Mouse (Mus musculus) left cerebral cortex, adult 9 months (tissue): Measurements from ENCODE around the gene B230219D22Rik.
"Not testable (repeated sequence)": the region's sequence is repeated elsewhere in the genome, so short reads cannot be mapped to it uniquely, and the experiment has no call there.

Experiments
- DNase-seq, 2 experiments: peaks; one replicate each; pipeline ENCODE4 v3.0.0; 2022; ENCODE audit warnings: low spot score in 2 of 2

The B230219D22Rik gene

DNA sequence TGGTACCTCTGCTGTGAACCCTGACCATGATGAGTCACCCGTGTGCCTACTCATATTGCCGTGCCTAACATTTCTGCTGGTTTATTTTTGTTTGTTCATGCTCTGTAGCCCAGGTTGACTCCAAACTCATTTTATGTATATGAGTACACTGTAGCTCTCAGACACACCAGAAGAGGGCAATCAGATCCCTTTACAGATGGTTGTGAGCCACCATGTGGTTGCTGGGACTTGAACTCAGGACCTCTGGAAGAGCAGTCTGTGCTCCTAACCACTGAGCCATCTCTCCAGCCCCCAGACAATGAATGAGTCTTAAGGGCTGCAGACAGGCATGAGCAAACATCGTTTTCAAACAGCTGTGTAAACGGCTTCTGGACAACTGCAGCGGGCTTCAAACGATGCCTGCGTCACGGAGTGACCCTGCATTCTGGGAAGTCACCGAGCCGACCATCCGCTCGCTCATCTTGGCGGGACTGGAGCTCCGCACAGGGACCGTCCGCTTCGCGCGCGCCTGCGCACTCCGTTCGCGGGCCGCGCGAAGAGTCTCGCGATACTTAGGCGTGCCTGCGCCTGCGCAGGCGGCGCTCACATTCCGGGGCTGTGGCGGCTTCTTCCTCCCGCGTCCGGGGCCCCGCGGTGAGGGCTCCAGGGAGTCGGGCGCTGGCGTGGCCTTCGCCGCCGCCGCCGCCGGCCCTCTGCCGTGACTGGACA lies at the start of gene B230219D22Rik:
B230219D22Rik (plus strand) TSS at position 590 of the 708 bp plus-strand sequence.
- DNase-seq = peak; percentile 47 to 86

DNA sequence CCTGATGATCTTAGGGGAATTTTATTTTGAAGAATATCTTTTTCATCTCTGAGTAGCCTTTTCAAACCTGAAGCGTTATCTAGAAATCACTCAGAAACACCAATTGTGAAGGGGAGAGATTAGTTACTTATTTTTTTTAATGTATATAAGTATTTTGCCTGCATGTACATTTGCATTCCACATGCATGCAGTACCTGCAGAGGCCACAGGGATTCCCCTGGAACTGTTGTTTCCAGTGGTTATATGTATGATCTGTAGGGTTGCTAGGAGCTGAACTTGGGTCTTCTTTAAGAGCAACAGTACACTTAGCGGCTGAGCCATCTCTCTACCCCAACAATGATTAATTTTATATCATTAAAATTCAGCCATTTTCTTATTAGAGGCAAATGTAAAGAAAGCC lies 48.4 kb upstream of the B230219D22Rik start:
- DNase-seq = no peak

DNA sequence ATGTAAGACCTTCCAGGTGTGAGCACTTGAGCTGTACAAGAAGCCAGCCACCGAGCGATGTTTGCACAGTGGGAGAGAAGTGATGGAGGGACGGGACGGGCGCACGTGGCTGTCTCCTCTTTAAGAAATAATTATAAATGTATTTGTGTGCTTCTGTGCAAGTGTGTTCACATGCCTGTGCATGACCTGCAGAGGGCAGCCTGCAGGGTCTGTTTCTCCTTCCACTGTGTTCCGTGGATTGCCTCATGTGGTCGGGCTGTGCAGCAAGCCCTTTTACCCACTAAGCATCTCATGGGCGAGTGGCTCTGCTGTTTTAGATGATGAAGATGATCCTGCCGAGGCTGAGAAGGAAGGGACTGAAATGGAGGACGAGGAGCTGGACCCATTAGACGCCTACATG lies 42.8 kb upstream of the B230219D22Rik start:
- no peak for DNase-seq

DNA sequence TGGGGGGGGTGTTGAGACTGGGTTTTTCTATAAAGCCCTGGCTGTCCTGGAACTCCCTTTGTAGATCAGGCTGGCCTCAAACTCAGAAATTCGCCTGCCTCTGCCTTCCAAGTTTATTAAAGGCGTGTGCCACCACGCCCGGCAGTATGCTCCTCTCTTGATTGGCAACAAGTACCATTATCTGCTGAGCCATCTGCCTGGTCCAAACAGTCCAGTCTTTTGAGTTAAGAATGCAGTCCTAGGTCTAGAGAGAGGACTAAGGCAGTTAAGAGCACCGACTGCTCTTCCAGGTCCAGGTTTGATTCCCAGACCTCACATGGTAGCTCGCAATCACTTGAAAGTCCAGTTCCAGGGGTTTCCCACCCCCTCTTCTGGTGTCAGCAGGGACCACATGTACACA lies 41.9 kb upstream of the B230219D22Rik start:
- DNase-seq = no peak

DNA sequence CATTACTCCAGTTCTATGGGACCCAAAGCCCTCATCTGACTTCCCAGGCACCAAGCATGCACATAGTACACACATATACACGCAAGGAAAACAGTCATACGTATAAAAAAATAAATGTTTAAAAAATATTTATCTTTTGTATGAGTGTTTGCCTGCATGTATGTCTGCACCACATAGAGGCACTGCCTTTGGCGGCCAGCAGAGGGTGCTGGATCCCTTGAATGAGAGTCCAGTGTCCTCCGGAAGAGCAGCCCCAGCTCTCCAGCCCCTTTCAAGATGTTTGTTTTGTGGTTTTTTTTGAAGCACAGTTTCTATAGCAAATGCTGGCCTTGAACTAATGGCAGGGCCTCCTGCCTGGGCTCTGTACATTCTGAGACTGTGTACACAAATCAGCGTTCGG lies 24.4 kb upstream of the B230219D22Rik start:
- no peak for DNase-seq

DNA sequence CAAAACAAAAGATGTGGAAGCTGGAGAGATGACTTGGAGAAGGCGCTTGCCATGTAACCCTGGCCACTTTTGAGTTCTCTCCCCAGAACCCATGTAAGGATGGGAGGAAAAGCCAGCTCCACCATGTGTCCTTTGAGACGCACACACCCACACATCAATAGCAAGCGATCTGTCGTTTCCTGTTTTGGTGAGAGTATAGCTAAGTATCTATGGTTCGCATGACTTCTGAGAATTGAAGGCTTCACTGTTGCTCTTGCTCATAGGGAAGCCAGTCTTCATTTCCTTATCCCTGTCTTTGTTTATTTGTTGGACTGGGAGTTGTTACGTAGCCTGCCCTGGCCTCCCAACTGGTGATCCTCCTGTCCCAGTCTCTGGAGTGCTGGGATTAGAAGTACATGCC lies 20.2 kb upstream of the B230219D22Rik start:
- DNase-seq = no peak

DNA sequence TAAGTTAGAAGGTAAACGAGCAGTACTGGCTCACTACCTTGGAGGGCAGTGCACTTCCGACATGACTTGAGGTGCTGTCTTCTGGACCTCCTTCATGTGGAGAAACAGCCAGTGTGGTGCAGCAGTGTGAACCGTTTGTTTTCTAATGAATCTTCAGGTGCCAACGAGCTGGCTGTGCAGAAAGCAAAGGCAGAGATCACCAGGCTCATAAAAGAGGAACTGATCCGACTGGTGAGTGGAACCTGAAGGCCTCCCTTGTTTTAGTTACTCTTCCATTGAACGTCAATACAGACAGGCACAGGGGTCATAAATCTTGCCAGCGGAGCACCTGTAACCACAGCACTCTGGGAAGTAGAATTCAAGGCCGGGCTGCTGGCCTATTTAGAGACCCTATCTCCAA lies 15.6 kb upstream of the B230219D22Rik start:
- no peak for DNase-seq

DNA sequence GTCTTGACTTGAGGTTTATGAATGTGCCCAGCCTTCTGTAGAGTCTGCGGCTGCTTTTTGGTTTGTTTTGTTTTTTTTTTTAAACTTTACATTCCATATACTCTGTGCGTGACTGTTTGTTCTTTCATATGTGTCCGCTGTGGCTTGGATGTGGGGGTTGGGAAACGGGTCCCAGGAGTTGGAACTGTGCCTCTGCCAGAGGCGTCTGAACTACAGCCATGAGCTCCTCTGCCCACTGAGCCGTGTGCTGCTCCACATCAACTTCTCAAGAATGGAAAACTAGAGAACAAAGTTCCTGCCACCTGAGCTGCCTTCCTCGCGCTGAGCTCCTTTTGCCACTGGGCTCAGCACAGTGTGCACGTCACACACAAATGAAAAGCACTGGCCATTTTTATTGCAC lies 10.7 kb upstream of the B230219D22Rik start:
- DNase-seq = no peak

DNA sequence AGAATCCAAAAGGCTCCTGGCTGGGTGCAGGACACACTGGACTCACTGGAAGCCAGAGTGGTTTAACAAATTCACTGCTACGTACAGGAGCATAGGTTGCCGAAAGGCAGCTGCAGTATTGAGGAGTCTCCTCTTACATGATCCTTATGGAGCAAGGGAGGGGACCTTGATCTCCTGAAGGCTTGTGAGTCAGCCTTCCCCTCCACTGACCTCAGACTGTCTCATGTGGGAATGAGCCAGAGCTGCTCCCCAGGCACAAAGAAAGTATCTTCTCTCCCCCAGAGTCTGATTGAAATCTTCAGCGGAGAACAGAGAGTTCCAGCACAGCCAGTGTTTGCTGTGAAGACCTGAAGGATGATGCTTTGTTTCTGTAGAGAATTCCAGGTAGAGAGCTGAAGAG lies 9.3 kb upstream of the B230219D22Rik start:
- no peak for DNase-seq

DNA sequence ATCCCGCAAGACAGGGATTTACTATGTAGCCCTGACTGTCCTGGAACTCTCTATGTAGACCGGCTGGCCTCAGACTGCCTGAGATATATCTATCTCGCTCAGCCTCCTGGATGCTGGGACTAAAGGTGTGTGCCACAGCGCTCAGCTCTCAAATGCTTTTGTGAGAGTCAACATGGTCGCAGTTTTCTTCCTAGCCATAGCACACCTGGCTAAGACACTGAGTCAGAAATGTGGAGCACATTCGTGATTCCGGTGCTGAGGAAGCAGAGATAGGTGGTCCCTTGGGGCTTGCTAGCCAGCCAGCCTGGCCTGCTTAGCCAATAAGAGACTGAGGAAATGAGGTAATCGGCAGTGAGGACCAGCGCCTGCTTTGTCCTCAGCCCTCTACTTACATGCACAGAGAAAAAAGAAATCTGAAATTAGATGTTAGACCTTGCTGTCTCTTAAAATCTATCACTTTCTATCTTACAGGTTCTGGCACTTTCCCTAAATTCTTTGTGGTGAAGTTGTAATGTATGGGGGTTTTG lies 6.8 kb upstream of the B230219D22Rik start:
- DNase-seq = no peak

DNA sequence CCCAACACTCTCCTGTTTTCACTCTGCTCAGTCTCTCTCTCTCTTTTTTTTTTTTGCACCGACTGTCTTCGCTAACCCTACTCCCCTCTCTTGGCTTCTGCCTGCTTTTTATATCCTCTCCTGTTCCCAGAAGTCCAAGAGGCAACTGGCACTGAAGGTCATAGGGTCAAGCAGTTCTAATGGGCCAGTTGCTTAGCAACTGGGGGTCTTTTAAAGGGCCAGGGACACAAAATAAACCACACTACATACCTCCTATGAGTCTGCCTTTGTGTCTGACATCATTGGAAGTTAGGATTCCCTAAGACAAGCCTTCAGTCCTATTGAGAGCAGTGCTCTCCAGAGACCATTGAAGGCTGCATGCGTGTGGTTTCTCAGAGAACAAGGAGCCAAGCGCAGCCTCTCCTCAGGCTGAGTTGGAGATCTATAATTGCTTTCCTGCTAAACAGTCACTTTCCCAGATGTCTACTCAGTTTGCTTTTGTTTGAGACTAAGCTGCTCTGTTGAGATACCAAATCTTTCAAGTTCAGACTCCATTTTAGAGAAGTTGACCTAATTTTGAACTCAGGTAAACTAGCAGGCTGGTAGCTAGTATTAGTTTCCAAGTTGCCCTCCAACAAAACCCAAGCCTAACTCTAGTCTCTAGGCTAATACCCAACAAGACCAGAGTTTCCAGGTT lies 4.9 kb upstream of the B230219D22Rik start:
- no peak for DNase-seq

DNA sequence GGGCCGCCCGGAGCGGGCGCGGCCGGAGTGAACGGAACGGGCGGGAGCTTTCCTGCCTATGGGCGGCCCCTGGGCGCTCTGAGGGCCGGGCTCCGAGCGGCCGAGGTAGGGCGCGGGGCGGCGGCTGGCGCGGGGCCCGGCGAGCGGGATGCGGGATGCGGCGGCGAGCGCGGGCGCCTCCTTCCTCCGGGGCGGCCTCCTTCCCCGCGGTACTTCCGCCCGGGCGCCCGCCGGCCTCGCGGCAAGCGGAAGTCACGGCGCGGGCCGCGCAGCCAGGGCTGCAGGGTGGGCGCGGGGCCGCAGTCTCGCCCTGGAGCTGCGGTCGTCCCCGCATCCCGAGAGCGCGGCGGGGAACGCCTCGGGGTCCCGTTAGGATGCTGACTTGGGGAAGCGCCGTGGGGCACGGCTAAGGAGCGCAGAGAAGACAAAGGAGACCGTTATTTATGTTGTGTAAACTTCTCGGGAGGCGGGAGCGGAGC lies 358 bp downstream of the B230219D22Rik start:
- peak in 1 of 2 experiments; percentile 19 for DNase-seq

DNA sequence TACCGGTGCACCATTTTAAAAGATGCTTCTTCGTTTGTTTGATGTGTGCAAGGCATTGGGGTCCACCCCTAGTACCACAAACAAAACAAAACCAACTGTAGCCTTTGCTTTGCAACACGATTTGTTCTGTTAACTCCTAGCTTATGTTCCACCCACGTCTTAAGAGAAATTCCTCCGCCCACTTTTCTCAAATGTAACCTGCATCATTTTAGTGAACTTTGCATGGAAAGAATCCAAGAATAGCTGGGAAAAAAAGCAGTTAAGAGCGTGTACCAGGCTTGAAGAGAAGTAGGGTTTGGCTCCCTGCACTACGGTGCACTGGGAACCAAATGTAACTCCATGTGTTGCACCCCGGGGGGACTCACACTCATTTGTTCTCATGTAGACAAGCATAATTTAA lies 1.2 kb downstream of the B230219D22Rik start:
- no peak for DNase-seq

DNA sequence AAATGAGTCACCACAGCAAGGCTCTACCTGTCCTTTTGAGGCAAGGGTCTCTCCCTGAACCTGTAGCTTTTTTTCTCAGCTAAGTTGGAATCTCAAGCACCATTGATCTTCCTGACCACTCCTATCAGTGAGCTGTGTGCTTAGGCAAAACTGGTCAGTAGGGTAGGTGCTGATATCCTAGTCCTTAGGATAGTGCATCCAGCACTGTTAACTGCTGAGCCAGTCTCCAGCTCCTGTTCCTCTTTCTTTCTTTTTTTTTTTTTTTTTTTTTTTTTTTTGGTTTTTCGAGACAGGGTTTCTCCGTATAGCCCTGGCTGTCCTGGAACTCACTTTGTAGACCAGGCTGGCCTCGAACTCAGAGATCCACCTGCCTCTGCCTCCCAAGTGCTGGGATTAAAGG lies 3.1 kb downstream of the B230219D22Rik start:
- DNase-seq = not testable (repeated sequence)

DNA sequence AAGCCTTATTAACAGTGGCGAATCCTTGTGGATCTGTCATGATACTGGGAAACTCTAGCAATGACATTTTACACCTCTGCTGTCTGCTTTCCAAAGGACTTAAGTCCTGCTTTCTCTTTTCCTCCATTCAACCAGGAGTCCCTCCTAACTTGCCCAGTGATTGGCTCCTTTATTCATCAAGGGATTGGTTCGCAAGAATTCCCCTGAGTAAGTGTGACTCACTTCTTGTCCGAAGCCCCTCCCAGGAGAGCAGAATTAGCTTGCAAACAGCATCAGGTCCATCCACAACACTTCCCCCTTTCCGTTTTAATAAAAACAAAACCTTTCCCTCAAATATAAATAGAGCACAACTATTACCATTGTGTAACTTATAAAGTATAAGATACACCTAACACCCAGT lies 11.4 kb downstream of the B230219D22Rik start:
- DNase-seq = no peak

DNA sequence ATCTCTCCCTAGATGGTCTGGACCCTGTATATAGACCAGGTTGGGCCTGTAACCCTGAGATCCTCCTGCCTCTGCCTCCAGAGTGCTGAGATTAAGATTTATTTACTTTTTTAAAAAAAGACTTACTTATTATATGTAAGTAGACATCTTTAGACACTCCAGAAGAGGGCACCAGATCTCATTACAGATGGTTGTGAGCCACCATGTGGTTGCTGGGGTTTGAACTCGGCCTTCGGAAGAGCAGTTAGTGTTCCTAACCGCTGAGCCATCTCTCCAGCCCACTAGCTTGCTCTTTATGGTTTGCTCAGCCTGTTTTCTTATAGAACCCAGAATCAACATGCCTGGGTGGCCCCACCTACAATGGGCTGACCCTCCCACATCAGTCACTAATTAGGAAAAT lies 19.9 kb downstream of the B230219D22Rik start:
- DNase-seq = no peak

DNA sequence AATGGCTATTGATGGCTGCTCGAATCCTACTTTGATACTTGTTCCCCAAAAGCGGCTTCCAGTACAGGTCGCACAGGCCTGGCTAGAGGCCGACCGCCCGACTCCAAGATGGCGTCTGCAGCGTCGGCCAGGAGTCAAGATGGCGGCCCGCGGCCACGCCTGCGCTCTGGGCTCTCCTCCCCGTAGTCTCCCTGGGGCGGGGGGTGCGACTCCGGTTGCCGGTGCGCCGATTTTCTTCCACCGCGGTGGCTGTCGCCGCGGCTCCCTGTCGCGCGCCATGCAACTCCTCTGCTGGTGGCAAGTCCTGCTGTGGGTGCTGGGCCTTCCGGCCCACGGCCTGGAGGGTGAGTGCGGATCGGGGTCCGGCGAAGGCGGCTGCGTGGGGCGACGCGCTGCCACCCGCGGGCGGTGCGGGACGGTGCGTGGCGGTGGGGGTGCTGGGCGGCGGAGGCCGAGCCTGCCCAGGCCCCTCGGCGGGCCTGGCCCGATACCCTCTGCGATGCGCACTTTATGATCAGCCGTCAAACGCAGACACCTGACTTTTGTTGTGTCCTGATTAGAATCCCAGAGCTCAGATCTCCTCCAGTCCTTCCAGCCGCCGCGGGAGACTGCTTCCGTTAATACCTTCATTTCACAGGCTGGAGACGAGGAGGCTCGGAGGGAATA lies 21.7 kb downstream of the B230219D22Rik start, which contains the start of gene Txndc15:
Txndc15 (plus strand) TSS at position 150 of the 666 bp plus-strand sequence.
- peak; percentile 60 to 86 for DNase-seq

DNA sequence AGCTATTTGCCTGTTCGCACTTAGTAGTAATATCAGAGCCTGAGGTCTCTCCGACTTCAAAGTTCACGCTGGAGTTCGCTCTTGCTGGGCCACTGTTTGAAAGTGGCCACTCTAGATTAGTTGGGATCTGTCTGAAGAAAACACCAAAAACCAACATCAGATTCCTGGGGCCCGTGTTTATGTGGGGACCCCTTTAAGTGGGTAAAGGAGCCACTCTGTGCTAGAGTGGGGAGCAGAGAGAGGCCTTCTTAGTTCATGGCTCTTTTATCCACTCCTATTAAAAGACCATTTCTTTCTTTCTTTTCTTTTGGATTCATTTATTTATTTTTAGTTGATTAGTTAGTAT lies 22.2 kb downstream of the B230219D22Rik start:
- DNase-seq = no peak

DNA sequence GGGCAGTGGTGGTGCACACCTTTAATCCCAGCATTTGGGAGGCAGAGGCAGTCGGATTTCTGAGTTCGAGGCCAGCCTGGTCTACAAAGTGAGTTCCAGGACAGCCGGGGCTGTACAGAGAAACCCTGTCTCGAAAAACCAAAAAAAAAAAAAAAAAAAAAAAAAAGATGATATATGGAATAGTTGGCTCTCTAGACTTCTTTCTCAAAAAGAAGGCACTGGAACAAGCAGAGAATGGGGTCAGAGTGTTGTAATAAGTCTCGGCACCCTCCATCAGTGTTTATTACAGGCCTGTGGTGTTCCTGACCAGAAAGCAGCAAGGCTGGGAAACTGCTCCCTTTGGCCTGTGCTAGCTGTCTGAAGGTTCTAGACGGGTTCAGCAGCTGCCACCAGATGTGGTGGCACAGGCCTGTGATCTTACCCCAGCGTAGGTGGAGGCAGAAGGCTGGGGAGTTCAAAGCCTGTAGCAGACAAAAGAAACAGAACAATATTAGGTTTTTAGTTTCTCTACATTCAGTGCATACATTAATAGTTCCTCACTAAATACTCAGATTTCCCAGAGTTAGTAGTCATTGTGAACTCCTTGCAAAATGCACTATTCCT lies 23.1 kb downstream of the B230219D22Rik start:
- DNase-seq = no peak

DNA sequence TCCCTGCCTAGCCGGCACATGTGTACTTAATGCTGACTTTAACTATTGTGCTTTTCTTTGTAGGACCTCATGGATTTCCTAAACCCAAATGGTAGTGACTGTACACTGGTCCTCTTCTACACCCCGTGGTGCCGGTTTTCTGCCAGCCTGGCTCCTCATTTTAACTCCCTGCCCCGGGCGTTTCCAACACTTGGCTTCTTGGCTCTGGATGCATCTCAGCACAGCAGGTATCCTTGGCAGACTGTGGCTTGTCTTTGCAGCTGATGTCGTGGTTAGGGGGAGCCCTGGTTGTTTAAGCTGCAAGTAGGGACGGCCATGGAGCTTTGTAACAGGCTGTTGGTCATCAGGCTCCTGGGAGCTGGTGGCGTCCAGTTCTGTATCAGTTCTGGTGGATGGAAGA lies 28.6 kb downstream of the B230219D22Rik start:
- no peak for DNase-seq

DNA sequence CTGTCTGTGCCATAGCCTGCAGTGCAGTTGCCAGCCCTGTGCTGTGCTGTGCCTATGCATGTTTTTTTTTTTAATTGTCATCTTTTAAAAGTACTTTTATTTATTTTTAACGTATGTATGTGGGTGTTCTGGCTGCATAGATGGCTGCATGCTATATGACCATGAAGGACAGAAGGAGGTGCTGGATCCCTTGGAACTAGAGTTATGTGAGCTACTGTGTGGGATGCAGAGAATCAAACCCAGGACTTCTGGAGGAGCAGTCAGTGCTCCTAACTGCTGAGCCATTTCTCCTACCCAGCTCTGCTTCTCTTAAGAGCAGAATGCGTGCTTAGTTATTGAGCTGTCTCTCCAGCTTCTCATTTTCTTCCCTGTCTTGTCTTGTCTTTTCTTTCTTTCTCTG lies 29.1 kb downstream of the B230219D22Rik start:
- DNase-seq = no peak

DNA sequence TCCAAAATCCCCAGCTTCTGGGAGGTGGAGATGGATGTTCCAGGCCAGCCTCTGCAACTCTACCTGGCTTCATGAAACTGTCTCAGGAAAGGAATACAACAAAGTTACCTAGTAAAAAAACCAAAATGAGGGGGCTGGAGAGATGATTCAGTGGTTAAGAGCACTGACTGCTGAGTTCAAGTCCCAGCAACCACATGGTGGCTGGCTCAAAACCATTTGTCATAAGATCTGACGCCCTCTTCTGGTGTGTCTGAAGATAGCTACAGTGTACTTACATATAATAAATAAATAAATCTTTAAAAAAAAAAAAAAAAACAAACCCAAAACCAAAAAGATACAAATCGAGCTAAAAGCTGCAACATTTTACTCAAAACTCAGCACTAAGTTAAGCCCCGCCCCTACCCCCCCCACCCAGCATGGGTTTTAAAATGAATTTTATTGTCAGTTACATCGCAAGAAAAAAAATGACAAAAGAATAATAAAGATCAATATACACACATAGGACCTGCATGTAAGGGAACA lies 33.7 kb downstream of the B230219D22Rik start:
- no peak for DNase-seq
